Mouse (Mus musculus) central nervous system, embryonic 11.5 days (tissue): ENCODE results near the gene Depdc5. TPM values are rescaled to one million over a fixed set of nuclear protein-coding genes. Genes with fewer than 3 reads are reported as not detected.

ENCODE experiments used
- polyA plus RNA-seq: library from polyadenylated mRNA; depleted of rRNA; stranded (reverse); fragments of >200 nt; gene quantifications from 2 replicates; pipeline ENCODE4 v1.2.3, GENCODE M21; 2012; rRNA removed

The Depdc5 gene
- 27.8 and 38.7 TPM in 2 replicates for polyA plus RNA-seq

GRCm38 (mm10) chr5:32863253-32864228, at the start of gene Depdc5:
Depdc5 (plus strand) TSS chr5:32863701.

GRCm38 (mm10) chr5:32827009-32827408, 36.5 kb upstream of the Depdc5 start, which contains the start of gene Gm20671:
Gm20671 (minus strand) TSS chr5:32827109.

GRCm38 (mm10) chr5:32853731-32854507, 9.6 kb upstream of the Depdc5 start, which contains the start of gene Prr14l:
Prr14l (minus strand) TSS chr5:32854256.

DNA sequence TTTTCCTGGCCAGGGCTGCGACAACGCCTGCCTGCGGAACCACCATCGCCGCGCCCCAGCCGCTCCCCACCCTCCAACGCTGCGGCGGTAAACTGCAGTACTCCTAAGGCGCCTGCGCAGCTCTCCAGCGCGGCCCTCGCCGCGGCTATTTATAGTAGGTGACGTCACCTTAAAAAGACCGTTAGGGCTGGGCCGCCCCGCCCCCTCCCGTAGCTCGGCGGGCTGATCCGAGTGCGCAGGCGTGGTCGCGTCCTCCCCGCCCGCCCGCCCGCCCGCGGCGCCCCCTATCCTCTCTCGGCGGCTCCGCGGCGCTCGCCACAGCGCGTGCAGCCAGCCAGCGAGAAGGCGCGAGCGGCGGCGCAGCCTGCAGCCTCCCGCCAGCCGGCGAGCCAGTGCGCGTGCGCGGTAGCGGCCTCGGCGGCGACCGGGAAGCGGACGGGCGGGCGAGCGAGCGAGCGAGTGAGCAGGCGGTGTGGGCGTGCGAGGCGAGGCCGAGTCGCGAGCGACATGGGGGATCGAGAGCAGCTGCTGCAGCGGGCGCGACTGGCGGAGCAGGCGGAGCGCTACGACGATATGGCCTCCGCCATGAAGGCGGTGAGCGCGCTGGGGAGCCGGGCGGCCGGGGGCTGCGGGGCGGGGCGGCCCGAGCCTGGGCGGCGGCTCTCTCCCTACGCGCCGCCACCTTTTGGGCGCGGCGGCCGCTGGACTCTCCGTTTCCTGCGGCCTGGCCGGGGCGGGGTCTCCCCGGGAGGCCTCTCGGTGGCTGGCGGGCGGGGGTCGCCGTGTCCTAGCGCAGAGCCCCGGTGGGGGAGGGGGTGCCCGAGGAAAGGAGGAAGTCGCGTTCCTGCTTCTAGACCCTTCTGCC, 155.3 kb downstream of the Depdc5 start, which contains the start of gene Ywhah:
Gene Ywhah, plus strand, starts transcription at position 256 of the 865 bp plus-strand sequence.

Other genes with a start within 250 kb of the Depdc5 start
- 36.5 and 47.6 TPM in 2 replicates for gene Pisd, start 78.1 kb upstream of the Depdc5 start, polyA plus RNA-seq
- gene Gm20671, start 36.6 kb upstream of the Depdc5 start, polyA plus RNA-seq = 0.05 TPM in 1 of 2 replicates, not detected in the other
- gene Prr14l, start 9.4 kb upstream of the Depdc5 start, polyA plus RNA-seq = 16.0 and 20.1 TPM in 2 replicates
- gene Ywhah, start 155.1 kb downstream of the Depdc5 start, polyA plus RNA-seq = 266 and 289 TPM in 2 replicates
- 0.04 TPM in 1 of 2 replicates, not detected in the other for gene Slc5a1, start 240.5 kb downstream of the Depdc5 start, polyA plus RNA-seq